Mouse (Mus musculus): ENCODE results near the gene Grip2. TPM values are rescaled to one million over a fixed set of nuclear protein-coding genes. Genes with fewer than 3 reads are reported as not detected.

The Grip2 gene
- polyA plus RNA-seq (2017; shearing (Covaris generic)), result under 1 TPM; 0.29 to 0.30 TPM

GRCm38 (mm10) chr6:91827016-91827570 is at the start of gene Grip2:
Grip2 (minus strand) TSS chr6:91827250.
- ATAC-seq, result no peak

DNA sequence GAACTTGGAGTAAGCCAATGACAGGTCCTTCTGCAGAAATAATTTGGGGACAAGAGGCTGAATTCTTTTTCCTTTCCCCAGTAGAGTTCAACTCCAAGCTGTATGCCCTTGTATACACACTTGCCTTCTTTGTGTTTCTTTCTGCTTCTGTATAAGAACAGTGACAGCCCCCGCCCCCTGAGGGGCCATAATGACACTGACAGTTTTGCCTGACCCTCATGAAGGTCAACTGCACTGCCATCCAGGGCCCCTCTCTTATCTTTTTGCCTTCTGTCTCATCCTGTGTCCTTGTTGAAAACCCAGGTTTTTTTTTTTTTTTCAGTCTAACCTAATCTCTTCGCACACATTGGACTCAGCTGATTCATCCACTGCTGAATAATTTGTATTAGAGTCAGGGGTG is 45.7 kb upstream of the Grip2 start:
- no peak for ATAC-seq

DNA sequence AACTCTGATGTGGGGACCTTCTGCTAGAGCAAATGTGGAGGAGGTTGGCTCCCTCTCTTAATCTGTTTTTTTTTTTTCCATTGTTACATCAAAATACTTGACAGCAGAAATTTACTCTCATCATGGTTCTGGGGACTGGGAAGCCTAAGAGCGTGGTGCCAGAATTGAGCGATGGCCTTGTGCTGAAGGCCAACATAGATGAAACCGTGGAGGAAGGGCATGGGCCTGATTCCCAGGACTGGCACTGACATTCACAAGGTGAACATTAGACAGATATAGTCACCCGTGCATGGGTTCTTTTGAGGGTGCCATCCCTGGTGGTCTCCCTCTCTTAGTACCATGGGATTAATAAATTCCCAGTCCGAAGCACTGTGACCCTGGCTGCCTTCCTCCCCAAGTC is 41.0 kb upstream of the Grip2 start:
- no peak for ATAC-seq

DNA sequence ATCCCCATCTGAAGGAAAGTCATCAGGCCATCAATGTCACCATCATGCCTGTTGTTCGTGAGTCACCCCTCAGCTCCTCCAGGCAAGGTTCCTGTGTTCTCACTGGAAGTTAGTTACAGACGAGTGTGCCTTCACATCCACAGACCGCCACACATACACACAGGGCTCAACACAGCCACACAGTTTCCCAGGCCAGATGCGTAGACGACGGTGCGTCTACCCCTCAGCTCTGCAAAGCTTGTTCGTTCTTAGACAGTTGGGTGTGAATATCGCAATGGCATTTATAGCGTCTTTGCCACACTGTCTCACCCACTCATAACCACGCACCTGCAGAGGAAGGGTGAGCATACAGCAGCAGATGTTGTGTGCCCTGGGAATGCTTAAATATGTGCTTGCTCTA is 38.6 kb upstream of the Grip2 start:
- no peak for ATAC-seq

- ATAC-seq, result peak; percentile 69
These were observed 37.5 kb upstream of the Grip2 start for GRCm38 (mm10) chr6:91864595-91864994.

DNA sequence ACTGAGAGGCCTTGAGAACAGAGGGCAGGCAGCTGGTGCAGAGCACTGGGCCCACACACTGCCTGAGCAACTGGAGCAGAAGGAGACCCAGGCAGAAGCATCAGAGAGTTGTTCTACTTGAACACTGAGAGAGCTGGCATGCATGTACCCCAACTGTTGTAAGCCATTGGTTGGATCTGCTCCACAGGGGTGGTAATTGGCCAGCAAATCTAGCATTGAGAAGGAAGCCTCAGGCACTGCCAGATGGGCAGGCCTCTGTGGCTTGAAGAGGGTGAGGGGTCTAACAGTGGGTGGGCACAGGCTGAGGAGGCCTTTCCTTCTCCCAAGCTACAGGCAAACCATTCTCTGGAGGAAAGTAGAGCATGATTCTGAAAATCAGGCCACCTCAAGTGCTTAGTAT is 35.8 kb upstream of the Grip2 start:
- no peak for ATAC-seq

DNA sequence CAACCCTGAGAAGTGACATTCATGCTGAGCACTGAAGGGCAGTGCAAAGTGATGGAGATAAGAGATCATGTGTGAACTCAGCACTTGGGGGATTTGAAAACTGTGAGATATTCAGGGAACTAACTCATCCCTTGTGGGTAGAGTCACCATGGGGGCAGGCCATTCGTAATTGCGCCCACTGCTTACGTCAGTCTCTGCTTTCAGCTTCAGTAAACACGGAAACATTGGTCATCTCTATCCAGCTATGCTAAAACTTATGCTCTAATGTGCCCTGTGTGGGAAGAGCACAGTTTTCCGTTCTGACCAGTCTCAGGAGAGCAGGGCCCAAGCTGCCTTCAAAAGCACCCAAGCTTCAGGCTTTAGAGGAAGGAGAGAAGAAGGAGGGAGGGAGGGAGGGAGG is 31.3 kb upstream of the Grip2 start:
- ATAC-seq, result no peak

- peak; percentile 43 for ATAC-seq
These were observed 25.5 kb upstream of the Grip2 start for GRCm38 (mm10) chr6:91852550-91852949.

DNA sequence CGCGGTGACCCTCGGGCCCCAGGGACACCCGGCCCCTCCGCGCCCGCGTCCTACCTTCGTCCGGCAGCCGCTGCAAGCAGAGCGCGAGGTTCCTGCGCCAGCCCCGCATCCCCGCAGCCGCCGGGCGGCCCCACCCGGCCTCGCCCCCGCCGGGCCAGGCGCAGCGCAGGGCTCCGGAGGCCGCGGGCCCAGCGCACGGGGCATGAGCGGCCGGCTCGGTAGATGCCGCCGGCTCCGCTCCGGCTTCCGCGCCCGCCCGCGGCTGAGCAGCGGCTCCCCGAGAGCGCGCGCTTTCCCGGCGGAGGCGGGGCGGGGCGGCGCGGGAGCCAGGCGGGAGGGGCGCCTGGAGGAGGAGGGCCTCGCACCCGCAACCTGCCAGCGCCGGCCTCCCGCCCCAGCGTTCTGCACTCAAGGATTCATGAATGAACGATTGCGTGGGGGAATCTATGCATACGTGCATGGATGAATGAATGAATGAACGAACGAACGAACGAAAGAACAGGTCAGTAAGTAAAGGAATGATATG is 16.6 kb upstream of the Grip2 start:
- ATAC-seq, result no peak

DNA sequence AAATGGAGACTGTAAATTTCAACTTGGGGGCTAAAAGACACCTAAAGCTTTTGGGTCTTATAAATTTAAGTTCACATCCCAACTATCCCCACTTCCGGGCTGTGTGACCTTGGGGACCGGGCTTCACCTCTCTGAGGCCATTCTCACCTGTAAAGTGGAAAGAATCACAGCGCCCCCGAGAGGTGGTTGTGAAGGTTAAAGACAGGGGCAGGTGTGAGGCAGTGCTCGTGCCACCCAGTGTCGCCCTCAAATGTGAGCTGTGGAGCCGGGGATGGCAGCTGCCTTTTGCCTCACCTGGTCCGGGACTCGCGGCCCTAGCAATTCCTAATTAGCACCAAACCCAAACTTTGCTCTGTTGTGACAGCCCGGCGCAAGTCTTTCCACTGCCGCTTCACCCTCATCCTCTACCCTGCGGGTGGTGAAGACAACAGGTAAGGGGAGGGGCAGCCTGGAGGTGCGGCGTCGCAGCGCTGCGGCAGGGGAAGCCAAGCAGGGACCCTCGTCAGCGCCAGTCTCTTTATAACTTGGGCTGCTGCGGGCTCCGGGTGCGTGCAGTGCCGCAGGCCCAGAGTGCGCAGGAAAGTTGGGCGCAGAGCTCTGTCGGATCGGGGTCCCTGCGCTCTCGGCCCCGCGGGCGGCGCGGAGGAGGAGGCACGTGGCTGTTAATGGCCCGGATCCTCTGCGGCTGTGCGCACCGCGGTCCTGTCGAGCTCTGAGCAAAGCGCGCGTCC is 16.0 kb upstream of the Grip2 start:
- no peak for ATAC-seq

DNA sequence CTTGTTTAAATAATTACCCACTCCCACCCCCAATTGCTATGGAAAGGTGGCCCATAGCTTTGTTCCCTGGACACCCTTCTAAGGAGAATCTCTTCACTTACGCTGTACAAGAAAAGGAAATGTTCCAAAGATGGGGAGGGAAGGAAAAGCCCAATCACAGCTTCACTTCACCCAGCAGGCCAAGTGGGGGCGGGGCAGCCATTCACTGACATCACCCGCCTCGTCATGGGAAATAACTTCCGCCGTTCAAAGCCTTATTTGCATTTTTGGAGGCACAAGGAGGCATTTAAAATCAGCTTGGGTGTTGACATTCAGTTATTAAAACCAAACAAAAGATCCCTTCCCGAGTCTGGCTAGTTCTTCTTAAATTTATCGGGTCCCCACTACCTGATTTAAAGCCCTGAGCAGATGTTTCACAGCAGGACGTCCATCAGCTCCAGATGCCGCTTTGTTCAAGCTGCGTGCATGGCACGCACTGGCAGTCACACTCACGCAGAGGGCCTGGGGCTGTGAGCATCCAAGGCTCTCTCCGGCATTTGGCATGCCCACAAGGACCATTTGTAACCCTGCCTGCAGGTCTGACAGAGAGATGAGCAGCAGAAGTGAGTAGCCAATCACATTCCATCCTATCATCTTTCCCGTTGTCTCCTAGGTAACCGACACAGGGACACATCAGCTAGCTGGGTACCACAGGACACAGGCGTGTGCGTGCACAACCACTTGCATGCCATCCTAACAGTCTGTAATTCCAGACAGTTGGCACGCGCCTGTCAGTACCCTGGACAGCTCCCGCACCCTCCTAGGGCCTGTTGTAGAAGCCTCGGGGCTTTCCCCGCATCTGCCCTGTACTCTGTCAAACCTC is 12.2 kb upstream of the Grip2 start:
- ATAC-seq, result no peak

DNA sequence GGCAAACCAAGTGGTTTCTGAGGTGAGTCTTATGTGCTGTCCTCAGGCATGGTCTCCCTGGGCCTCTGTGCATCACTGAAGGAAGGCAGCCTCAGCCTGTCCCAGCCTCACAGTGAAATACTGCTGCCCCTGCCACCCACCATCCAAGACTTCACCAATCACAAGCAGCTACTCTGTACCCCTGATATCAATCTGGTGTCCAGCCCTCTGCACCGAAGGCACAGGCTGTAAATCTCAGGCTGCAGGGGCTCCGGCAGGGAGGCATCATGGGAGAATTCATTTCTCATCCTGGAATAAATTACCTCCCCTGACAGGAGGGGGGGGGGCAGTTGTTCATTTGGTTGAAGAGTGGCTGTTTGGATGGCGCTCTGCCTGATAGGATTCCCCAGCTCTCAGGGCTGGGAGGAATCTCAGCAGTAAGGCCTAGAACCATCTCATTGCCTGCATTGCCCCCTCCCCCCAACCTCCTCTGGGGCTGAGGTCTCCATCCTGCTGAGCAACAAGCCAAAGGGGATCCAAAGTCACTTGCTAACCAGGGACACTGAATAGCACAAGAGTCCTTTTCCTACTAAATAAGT is 5.9 kb upstream of the Grip2 start:
- ATAC-seq, result no peak

- ATAC-seq, result no peak
These were observed 876 bp upstream of the Grip2 start for GRCm38 (mm10) chr6:91827926-91828325.

- no peak for ATAC-seq
These were observed 8.8 kb downstream of the Grip2 start for GRCm38 (mm10) chr6:91818271-91818670.

GRCm38 (mm10) chr6:91815976-91816375 is 11.1 kb downstream of the Grip2 start:
- ATAC-seq, result no peak

DNA sequence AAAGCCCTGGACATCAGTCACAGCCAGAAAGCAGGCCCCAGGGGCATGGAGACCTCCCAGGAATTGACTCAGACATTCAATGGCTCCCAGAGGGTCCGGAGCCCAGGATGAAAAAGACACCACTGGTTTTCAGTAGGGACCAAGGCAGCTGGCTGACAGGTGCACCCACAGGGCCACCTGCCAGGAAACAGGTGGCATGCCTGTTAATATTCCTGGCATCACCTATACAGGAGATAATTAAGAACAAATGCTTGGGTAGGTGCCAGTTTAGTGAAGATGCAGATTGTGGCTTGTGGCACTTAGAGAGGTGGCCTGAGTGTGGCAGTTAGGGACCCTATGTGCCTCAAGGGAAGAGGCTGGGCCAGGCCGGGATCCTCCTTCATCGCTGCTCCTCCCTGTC is 13.4 kb downstream of the Grip2 start:
- ATAC-seq, result no peak

GRCm38 (mm10) chr6:91810007-91810406 is 17.0 kb downstream of the Grip2 start:
- no peak for ATAC-seq

- ATAC-seq, result no peak
These were observed 19.0 kb downstream of the Grip2 start for GRCm38 (mm10) chr6:91808022-91808421.

DNA sequence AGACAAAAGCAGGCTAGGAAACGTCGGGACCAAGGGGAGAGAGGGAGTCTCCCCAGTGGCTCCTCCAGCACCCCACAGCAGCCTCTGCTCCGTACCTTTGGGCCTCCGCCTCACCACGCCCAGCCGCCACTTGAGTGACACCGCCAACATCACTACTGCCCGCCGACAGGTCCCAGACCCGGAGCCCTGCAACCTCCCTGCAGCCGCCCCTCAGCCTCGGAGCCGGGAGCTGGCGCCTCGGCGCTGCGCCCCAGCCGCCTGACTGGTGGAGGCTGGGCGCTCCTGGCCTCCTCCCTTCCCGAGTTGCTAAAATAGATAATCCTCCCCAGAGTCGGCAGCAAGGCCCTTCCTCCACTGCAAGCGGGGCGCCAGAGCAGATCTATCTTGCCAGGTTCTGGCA is 19.9 kb downstream of the Grip2 start:
- no peak for ATAC-seq

- ATAC-seq, result no peak
These were observed 22.9 kb downstream of the Grip2 start for GRCm38 (mm10) chr6:91804177-91804576.

DNA sequence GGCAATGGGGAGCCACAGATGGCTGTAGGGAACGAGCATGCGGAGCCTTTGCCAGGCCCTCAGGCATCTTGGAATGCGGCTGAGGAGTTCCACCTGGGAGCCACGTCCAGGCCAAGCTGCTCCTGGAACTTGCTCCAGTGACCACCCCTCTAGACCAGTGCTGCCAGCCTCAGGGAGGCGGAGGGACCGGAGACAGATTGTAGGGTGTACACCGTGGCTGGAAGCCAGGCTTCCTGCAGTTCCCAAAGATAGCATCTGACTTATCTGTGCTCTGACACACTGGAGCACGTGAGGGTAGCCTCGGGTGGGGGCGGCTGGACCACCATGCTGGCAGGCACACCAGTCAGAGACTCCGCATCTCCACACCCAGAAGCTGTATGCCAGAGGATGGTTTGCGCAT is 28.6 kb downstream of the Grip2 start:
- no peak for ATAC-seq

- no peak for ATAC-seq
These were observed 30.3 kb downstream of the Grip2 start for GRCm38 (mm10) chr6:91796736-91797135.

- ATAC-seq, result no peak
These were observed 31.0 kb downstream of the Grip2 start for GRCm38 (mm10) chr6:91796064-91796463.
